Mouse (Mus musculus): ENCODE data around the gene 1700023F06Rik. TPM values are rescaled to one million over a fixed set of nuclear protein-coding genes. Genes with fewer than 3 reads are reported as not detected.

1700023F06Rik gene
- polyA plus RNA-seq, 1 experiment from 2014 or later, result 0.74 TPM

GRCm38 (mm10) chr11:103181911-103182310 is 26.4 kb downstream of the 1700023F06Rik start:
- Histone ChIP-seq H3K4me2 (no peak overlapping the region), H3K9me3 (no peaks in the 10 kb centered on the region), H3K4me1 (replicated peaks) (no peaks in the 10 kb centered on the region), H3K4me3 (replicated peaks) (no peak overlapping the region), H3K9ac (replicated peaks) (no peak overlapping the region), H3K27me3 (peaks cover 33% of the 10 kb centered on the region), H3K27ac (no peak overlapping the region), H3K36me3 (no peaks in the 10 kb centered on the region)
- WGBS, result 79% methylated on average over 3 of the region's 3 CpGs
- no peak for ATAC-seq (ENCODE audit: insufficient number of reproducible peaks, insufficient read depth, low FRiP score, low TSS enrichment, low read depth)

GRCm38 (mm10) chr11:103181349-103181748 is 27.0 kb downstream of the 1700023F06Rik start:
- Histone ChIP-seq H3K4me3 (replicated peaks) (no peak overlapping the region), H3K27me3 (peaks cover 36% of the 10 kb centered on the region), H3K36me3 (no peaks in the 10 kb centered on the region), H3K4me1 (replicated peaks) (no peaks in the 10 kb centered on the region), H3K27ac (no peak overlapping the region), H3K4me2 (no peak overlapping the region), H3K9ac (replicated peaks) (no peak overlapping the region), H3K9me3 (no peaks in the 10 kb centered on the region)
- 80% methylated on average over 9 of the region's 9 CpGs for WGBS
- ATAC-seq (ENCODE audit: insufficient number of reproducible peaks, insufficient read depth, low FRiP score, low TSS enrichment, low read depth), result no peak

DNA sequence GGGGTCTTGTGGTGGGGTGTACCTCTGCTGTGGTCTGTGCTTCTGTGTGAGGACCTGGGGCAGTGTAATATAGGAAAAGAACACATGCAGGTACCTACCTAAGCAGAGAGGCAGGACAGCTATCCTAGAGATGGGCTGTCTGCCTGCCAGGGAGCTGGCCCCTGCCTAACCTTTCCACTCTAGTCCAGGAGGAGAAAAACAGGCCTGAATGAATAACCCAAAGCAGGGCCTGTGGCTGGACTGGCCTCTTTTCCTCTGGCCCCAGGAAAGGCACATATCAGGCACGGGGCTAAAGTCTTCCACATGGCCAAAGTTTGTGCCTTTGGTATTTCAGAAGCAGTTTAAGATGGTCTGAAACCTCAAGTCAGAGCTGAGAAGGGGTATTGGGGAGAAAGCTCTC is 27.9 kb downstream of the 1700023F06Rik start:
- ATAC-seq (ENCODE audit: insufficient number of reproducible peaks, insufficient read depth, low FRiP score, low TSS enrichment, low read depth), result no peak
- no peaks in the 10 kb centered on the region for H3K9me3 ChIP-seq
- H3K4me1 ChIP-seq (replicated peaks), result no peaks in the 10 kb centered on the region; the same call in 1 of the 2 replicates
- no peak overlapping the region for H3K4me3 ChIP-seq (replicated peaks)
- H3K36me3 ChIP-seq, result no peaks in the 10 kb centered on the region
- 50% methylated on average over 1 of the region's 1 CpGs for WGBS
- H3K4me2 ChIP-seq, result no peak overlapping the region
- no peak overlapping the region for H3K27ac ChIP-seq
- peaks cover 32% of the 10 kb centered on the region for H3K27me3 ChIP-seq
- no peak overlapping the region for H3K9ac ChIP-seq (replicated peaks)

DNA sequence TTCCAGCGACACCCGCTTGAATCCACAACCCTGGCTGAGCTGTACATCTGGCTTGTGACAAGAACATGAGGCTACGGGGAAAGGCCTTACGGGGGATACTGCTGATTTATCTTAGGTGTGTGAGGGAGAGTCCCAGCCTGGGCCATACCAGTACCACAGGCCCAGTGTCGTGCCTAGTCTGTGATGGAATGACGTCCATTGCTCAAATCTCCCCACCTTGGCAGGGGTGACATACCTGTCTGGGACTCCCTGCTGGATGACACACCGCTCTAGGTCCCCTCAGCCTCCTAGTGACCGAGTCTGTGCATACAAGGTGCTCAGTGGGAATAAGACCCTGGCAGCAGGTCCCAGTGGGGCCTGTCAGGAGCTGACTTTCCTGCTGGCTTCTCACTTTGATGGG is 29.6 kb downstream of the 1700023F06Rik start:
- Histone ChIP-seq H3K27me3 (peaks cover 29% of the 10 kb centered on the region), H3K4me1 (replicated peaks) (peaks cover 5% of the 10 kb centered on the region), H3K36me3 (no peaks in the 10 kb centered on the region), H3K4me3 (replicated peaks) (no peak overlapping the region), H3K9me3 (no peaks in the 10 kb centered on the region), H3K9ac (replicated peaks) (no peak overlapping the region), H3K4me2 (no peak overlapping the region), H3K27ac (no peak overlapping the region)
- WGBS, result 85% methylated on average over 8 of the region's 8 CpGs
- ATAC-seq (ENCODE audit: insufficient number of reproducible peaks, insufficient read depth, low FRiP score, low TSS enrichment, low read depth), result no peak

- Histone ChIP-seq H3K36me3 (no peaks in the 10 kb centered on the region), H3K27ac (no peak overlapping the region), H3K9me3 (no peaks in the 10 kb centered on the region), H3K4me3 (replicated peaks) (no peak overlapping the region), H3K4me2 (no peak overlapping the region), H3K9ac (replicated peaks) (no peak overlapping the region; the same call in 1 of the 2 replicates), H3K4me1 (replicated peaks) (peaks cover 5% of the 10 kb centered on the region), H3K27me3 (peaks cover 37% of the 10 kb centered on the region)
- no peak for ATAC-seq (ENCODE audit: insufficient number of reproducible peaks, insufficient read depth, low FRiP score, low TSS enrichment, low read depth)
- WGBS, result 81% methylated on average over 15 of the region's 15 CpGs
These were observed 30.4 kb downstream of the 1700023F06Rik start for GRCm38 (mm10) chr11:103177815-103178485.

- Histone ChIP-seq H3K9ac (replicated peaks) (no peak overlapping the region), H3K36me3 (no peaks in the 10 kb centered on the region), H3K4me2 (no peak overlapping the region), H3K4me1 (replicated peaks) (peaks cover 5% of the 10 kb centered on the region), H3K9me3 (no peaks in the 10 kb centered on the region), H3K4me3 (replicated peaks) (no peak overlapping the region), H3K27me3 (peaks cover 38% of the 10 kb centered on the region), H3K27ac (no peak overlapping the region)
- WGBS, result 76% methylated on average over 5 of the region's 5 CpGs
- ATAC-seq (ENCODE audit: insufficient number of reproducible peaks, insufficient read depth, low FRiP score, low TSS enrichment, low read depth), result no peak
These were observed 31.1 kb downstream of the 1700023F06Rik start for GRCm38 (mm10) chr11:103177216-103177615.

DNA sequence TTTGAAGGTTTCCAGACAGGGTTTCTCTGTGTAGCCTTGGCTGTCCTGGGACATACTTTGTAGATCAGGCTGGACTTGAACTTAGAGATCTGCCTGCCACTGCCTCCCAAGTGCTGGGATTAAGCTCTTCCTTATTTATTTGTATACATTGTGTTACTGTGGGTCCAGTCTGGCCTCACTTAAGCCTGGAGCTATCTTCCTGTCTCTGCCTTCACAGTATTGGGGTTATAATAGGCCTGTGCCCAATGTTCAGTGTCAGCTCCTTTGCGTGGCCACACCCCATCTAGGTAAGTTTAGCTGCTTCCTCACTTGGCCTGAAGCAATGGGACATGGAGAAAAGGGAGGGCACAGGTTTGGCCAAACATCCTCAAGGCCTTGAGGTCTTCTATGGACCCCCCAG is 31.8 kb downstream of the 1700023F06Rik start:
- ATAC-seq (ENCODE audit: insufficient number of reproducible peaks, insufficient read depth, low FRiP score, low TSS enrichment, low read depth), result no peak
- Histone ChIP-seq H3K9ac (replicated peaks) (no peak overlapping the region), H3K9me3 (no peaks in the 10 kb centered on the region), H3K4me1 (replicated peaks) (peaks cover 5% of the 10 kb centered on the region), H3K27me3 (peaks cover 39% of the 10 kb centered on the region), H3K36me3 (no peaks in the 10 kb centered on the region), H3K27ac (no peak overlapping the region), H3K4me3 (replicated peaks) (no peak overlapping the region), H3K4me2 (no peak overlapping the region)
- WGBS, result 90% methylated on average over 1 of the region's 1 CpGs

- Histone ChIP-seq H3K4me1 (replicated peaks) (peaks cover 11% of the 10 kb centered on the region), H3K27me3 (peaks cover 46% of the 10 kb centered on the region), H3K9me3 (no peaks in the 10 kb centered on the region), H3K9ac (replicated peaks) (no peak overlapping the region), H3K4me2 (no peak overlapping the region), H3K27ac (no peak overlapping the region), H3K4me3 (replicated peaks) (no peak overlapping the region), H3K36me3 (no peaks in the 10 kb centered on the region)
- ATAC-seq (ENCODE audit: insufficient number of reproducible peaks, insufficient read depth, low FRiP score, low TSS enrichment, low read depth), result no peak
- WGBS, result 64% methylated on average over 14 of the region's 14 CpGs
These were observed 32.5 kb downstream of the 1700023F06Rik start for GRCm38 (mm10) chr11:103175688-103176442.

GRCm38 (mm10) chr11:103174891-103175391 is 33.4 kb downstream of the 1700023F06Rik start:
- Histone ChIP-seq H3K9me3 (no peaks in the 10 kb centered on the region), H3K4me1 (replicated peaks) (peaks cover 18% of the 10 kb centered on the region), H3K9ac (replicated peaks) (no peak overlapping the region), H3K27me3 (peaks cover 53% of the 10 kb centered on the region), H3K27ac (no peak overlapping the region), H3K4me3 (replicated peaks) (no peak overlapping the region), H3K4me2 (no peak overlapping the region), H3K36me3 (no peaks in the 10 kb centered on the region)
- no peak for ATAC-seq (ENCODE audit: insufficient number of reproducible peaks, insufficient read depth, low FRiP score, low TSS enrichment, low read depth)
- 37% methylated on average over 8 of the region's 8 CpGs for WGBS

- no peak overlapping the region for H3K9ac ChIP-seq (replicated peaks)
- no peaks in the 10 kb centered on the region for H3K9me3 ChIP-seq
- H3K4me1 ChIP-seq (replicated peaks), result peaks cover 18% of the 10 kb centered on the region
- no peaks in the 10 kb centered on the region for H3K36me3 ChIP-seq
- 76% methylated on average over 5 of the region's 5 CpGs for WGBS
- H3K4me2 ChIP-seq, result no peak overlapping the region
- H3K27ac ChIP-seq, result no peak overlapping the region
- H3K27me3 ChIP-seq, result peaks cover 54% of the 10 kb centered on the region
- H3K4me3 ChIP-seq (replicated peaks), result no peak overlapping the region
- no peak for ATAC-seq (ENCODE audit: insufficient number of reproducible peaks, insufficient read depth, low FRiP score, low TSS enrichment, low read depth)
These were observed 33.9 kb downstream of the 1700023F06Rik start for GRCm38 (mm10) chr11:103174411-103174832.

- no peak for ATAC-seq (ENCODE audit: insufficient number of reproducible peaks, insufficient read depth, low FRiP score, low TSS enrichment, low read depth)
These were observed 34.5 kb downstream of the 1700023F06Rik start for GRCm38 (mm10) chr11:103173771-103174344.

More at GRCm38 (mm10) chr11:103173771-103174344, 34.5 kb downstream of the 1700023F06Rik start:
- Histone ChIP-seq H3K4me2 (no peak overlapping the region), H3K9ac (replicated peaks) (no peak overlapping the region), H3K9me3 (no peaks in the 10 kb centered on the region), H3K36me3 (no peaks in the 10 kb centered on the region), H3K27ac (no peak overlapping the region), H3K27me3 (peaks cover 58% of the 10 kb centered on the region), H3K4me1 (replicated peaks) (peaks cover 18% of the 10 kb centered on the region), H3K4me3 (replicated peaks) (no peak overlapping the region)
- WGBS, result 87% methylated on average over 11 of the region's 11 CpGs
